Mouse (Mus musculus): ENCODE measurements around the gene Gan. TPM values are rescaled to one million over a fixed set of nuclear protein-coding genes. Genes with fewer than 3 reads are reported as not detected.

The Gan gene
- polyA plus RNA-seq, 1 experiment, result 1.7 TPM

- peak overlapping the region; percentile 33 for H3K4me3 ChIP-seq (replicated peaks)
- H3K27me3 ChIP-seq (replicated peaks), result no peaks in the 10 kb centered on the region
- no peak for TF ChIP-seq FLI1 (IDR thresholded peaks at IDR 0.05; ENCODE audit: low read length)
- TF ChIP-seq GATA1 (IDR thresholded peaks at IDR 0.05; ENCODE audit: borderline replicate concordance, low read length), result no peak
Observed at GRCm38 (mm10) chr8:117121277-117121676, 36.7 kb upstream of the Gan start.

GRCm38 (mm10) chr8:117123850-117124633 is 33.9 kb upstream of the Gan start:
- Histone ChIP-seq H3K9me3 (no peaks in the 10 kb centered on the region), H3K4me1 (peaks cover 83% of the 10 kb centered on the region), H3K27me3 (replicated peaks) (no peaks in the 10 kb centered on the region), H3K4me3 (replicated peaks) (peak overlapping the region; percentile 4), H3K36me3 (replicated peaks; ENCODE audit: low read length) (no peaks in the 10 kb centered on the region)
- TF ChIP-seq FLI1 (IDR thresholded peaks at IDR 0.05; ENCODE audit: low read length), result no peak
- TF ChIP-seq GATA1 (IDR thresholded peaks at IDR 0.05; ENCODE audit: borderline replicate concordance, low read length), result no peak

More at GRCm38 (mm10) chr8:117121277-117121676, 36.7 kb upstream of the Gan start:
- Histone ChIP-seq H3K36me3 (replicated peaks; ENCODE audit: low read length) (no peaks in the 10 kb centered on the region), H3K4me1 (peaks cover 78% of the 10 kb centered on the region), H3K9me3 (no peaks in the 10 kb centered on the region)

GRCm38 (mm10) chr8:117125854-117126253 is 32.1 kb upstream of the Gan start:
- TF ChIP-seq FLI1 (IDR thresholded peaks at IDR 0.05; ENCODE audit: low read length) (no peak), GATA1 (IDR thresholded peaks at IDR 0.05; ENCODE audit: borderline replicate concordance, low read length) (no peak)
- H3K27me3 ChIP-seq (replicated peaks), result peaks cover 4% of the 10 kb centered on the region
- peaks cover 68% of the 10 kb centered on the region for H3K4me1 ChIP-seq
- H3K4me3 ChIP-seq (replicated peaks), result no peak overlapping the region
- no peaks in the 10 kb centered on the region for H3K36me3 ChIP-seq (replicated peaks; ENCODE audit: low read length)
- no peaks in the 10 kb centered on the region for H3K9me3 ChIP-seq

- Histone ChIP-seq H3K9me3 (no peaks in the 10 kb centered on the region), H3K36me3 (replicated peaks; ENCODE audit: low read length) (no peaks in the 10 kb centered on the region), H3K27me3 (replicated peaks) (peaks cover 5% of the 10 kb centered on the region), H3K4me3 (replicated peaks) (no peak overlapping the region), H3K4me1 (peaks cover 63% of the 10 kb centered on the region)
- TF ChIP-seq GATA1 (IDR thresholded peaks at IDR 0.05; ENCODE audit: borderline replicate concordance, low read length) (no peak), FLI1 (IDR thresholded peaks at IDR 0.05; ENCODE audit: low read length) (no peak)
Observed at GRCm38 (mm10) chr8:117126411-117126810, 31.5 kb upstream of the Gan start.

GRCm38 (mm10) chr8:117127063-117127462 is 30.9 kb upstream of the Gan start:
- no peak overlapping the region for H3K4me3 ChIP-seq (replicated peaks)
- H3K27me3 ChIP-seq (replicated peaks), result peaks cover 9% of the 10 kb centered on the region
- TF ChIP-seq GATA1 (IDR thresholded peaks at IDR 0.05; ENCODE audit: borderline replicate concordance, low read length), result no peak
- no peak for TF ChIP-seq FLI1 (IDR thresholded peaks at IDR 0.05; ENCODE audit: low read length)
- H3K9me3 ChIP-seq, result no peaks in the 10 kb centered on the region
- no peaks in the 10 kb centered on the region for H3K36me3 ChIP-seq (replicated peaks; ENCODE audit: low read length)
- H3K4me1 ChIP-seq, result peaks cover 63% of the 10 kb centered on the region

GRCm38 (mm10) chr8:117133702-117134101 is 24.2 kb upstream of the Gan start:
- H3K4me3 ChIP-seq (replicated peaks), result no peak overlapping the region
- no peaks in the 10 kb centered on the region for H3K36me3 ChIP-seq (replicated peaks; ENCODE audit: low read length)
- H3K27me3 ChIP-seq (replicated peaks), result peaks cover 13% of the 10 kb centered on the region
- TF ChIP-seq FLI1 (IDR thresholded peaks at IDR 0.05; ENCODE audit: low read length) (no peak), GATA1 (IDR thresholded peaks at IDR 0.05; ENCODE audit: borderline replicate concordance, low read length) (no peak)
- H3K4me1 ChIP-seq, result peaks cover 37% of the 10 kb centered on the region
- 0 out of 2 replicates have a peak, but pooled peaks cover 5% of the 10 kb centered on the region for H3K9me3 ChIP-seq

- TF ChIP-seq GATA1 (IDR thresholded peaks at IDR 0.05; ENCODE audit: borderline replicate concordance, low read length), result no peak
- TF ChIP-seq FLI1 (IDR thresholded peaks at IDR 0.05; ENCODE audit: low read length), result no peak
- H3K9me3 ChIP-seq, result peaks cover 21% of the 10 kb centered on the region
- H3K4me3 ChIP-seq (replicated peaks), result peak overlapping the region; percentile 47
- peaks cover 11% of the 10 kb centered on the region for H3K27me3 ChIP-seq (replicated peaks)
- H3K36me3 ChIP-seq (replicated peaks; ENCODE audit: low read length), result no peaks in the 10 kb centered on the region
- peaks cover 37% of the 10 kb centered on the region for H3K4me1 ChIP-seq
Observed at GRCm38 (mm10) chr8:117136351-117136750, 21.6 kb upstream of the Gan start.

- Histone ChIP-seq H3K4me3 (replicated peaks) (peak overlapping the region; percentile 47), H3K9me3 (peaks cover 25% of the 10 kb centered on the region), H3K27me3 (replicated peaks) (peaks cover 10% of the 10 kb centered on the region), H3K36me3 (replicated peaks; ENCODE audit: low read length) (no peaks in the 10 kb centered on the region), H3K4me1 (peaks cover 36% of the 10 kb centered on the region)
- TF ChIP-seq GATA1 (IDR thresholded peaks at IDR 0.05; ENCODE audit: borderline replicate concordance, low read length) (no peak), FLI1 (IDR thresholded peaks at IDR 0.05; ENCODE audit: low read length) (no peak)
Observed at GRCm38 (mm10) chr8:117136763-117137162, 21.2 kb upstream of the Gan start.

- Histone ChIP-seq H3K4me3 (replicated peaks) (no peak overlapping the region), H3K27me3 (replicated peaks) (peaks cover 12% of the 10 kb centered on the region), H3K36me3 (replicated peaks; ENCODE audit: low read length) (no peaks in the 10 kb centered on the region), H3K9me3 (peaks cover 26% of the 10 kb centered on the region), H3K4me1 (peaks cover 33% of the 10 kb centered on the region)
- TF ChIP-seq GATA1 (IDR thresholded peaks at IDR 0.05; ENCODE audit: borderline replicate concordance, low read length) (no peak), FLI1 (IDR thresholded peaks at IDR 0.05; ENCODE audit: low read length) (no peak)
Observed at GRCm38 (mm10) chr8:117137357-117137756, 20.6 kb upstream of the Gan start.

GRCm38 (mm10) chr8:117148520-117148919 is 9.4 kb upstream of the Gan start:
- H3K4me1 ChIP-seq, result peaks cover 17% of the 10 kb centered on the region
- H3K27me3 ChIP-seq (replicated peaks), result peaks cover 21% of the 10 kb centered on the region
- TF ChIP-seq FLI1 (IDR thresholded peaks at IDR 0.05; ENCODE audit: low read length) (no peak), GATA1 (IDR thresholded peaks at IDR 0.05; ENCODE audit: borderline replicate concordance, low read length) (no peak)
- peak overlapping the region; percentile 57 for H3K4me3 ChIP-seq (replicated peaks)
- peaks cover 10% of the 10 kb centered on the region for H3K9me3 ChIP-seq
- H3K36me3 ChIP-seq (replicated peaks; ENCODE audit: low read length), result no peaks in the 10 kb centered on the region
